Mouse (Mus musculus): ENCODE results near the gene Dusp5. TPM values are rescaled to one million over a fixed set of nuclear protein-coding genes. Genes with fewer than 3 reads are reported as not detected.
A peak's percentile ranks its signal among the peaks of the same experiment; 100 is the strongest.

Dusp5 gene
- total RNA-seq, 2 experiments from 2014 or later: 1.3 to 2.2 TPM

DNA sequence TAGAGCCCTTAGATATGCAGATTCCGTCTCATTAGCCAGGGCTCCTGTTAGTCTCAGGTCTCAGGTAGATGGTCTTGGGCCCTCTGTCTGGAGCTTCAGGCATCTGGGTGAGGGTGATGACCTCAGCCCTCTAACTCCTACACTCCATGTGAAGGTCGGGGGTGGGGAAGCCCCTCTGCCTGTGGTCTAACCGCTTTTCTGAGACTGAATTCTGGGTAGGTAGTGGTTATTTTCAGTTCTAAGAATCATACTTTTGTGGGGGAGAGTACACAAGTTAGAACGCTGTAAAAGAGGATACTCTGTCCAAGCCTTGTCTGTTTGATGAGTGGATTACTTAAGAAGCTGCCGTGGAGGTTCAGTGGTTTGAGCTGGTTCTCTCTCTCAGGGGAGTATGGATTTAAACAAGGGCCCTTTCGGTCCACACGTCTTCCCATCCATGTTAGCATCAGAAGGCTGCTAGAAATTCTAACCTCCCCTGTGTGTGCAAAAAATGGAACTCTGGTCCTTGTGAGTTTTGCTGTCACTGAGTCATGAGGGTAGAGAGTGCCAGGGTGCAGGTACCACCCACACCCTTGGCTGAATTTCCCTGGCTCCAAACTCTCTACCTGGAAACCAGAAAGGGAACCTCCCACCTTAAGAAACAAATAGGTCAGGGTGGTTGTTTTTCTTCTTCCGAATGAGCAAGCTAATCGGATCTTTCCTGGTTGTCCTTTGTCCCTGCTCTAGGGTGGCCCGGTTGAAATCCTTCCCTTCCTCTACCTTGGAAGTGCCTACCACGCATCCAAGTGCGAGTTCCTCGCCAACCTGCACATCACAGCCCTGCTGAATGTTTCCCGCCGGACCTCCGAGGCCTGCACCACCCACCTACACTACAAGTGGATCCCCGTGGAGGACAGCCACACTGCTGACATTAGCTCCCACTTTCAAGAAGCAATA lies 8.1 kb downstream of the Dusp5 start:
- intact Hi-C loops (cut with DNase I; ENCODE audit: low total_unique reads): no loop called here
- DNase-seq: no peak

DNA sequence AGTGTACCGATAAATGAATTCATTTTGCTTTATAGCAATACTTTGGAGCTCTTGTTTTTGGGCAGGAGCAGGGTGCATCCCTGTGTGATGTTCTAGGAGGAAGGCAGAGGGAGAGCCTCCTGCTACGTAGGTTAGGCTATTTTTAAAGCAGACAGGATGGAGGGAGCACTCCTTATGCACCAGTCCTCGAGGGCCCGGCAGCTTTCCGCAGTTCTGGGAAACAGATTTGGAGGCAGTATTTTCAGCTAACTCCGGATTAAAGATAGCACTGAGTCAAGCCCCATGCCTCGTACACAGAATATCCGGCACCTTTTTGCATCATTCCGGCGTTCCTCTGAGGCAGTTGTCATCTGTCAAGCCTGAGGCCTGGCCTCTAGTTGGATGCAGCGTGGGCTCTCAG lies 9.1 kb downstream of the Dusp5 start:
- DNase-seq: no peak
- intact Hi-C loops (cut with DNase I; ENCODE audit: low total_unique reads): no loop called here

DNA sequence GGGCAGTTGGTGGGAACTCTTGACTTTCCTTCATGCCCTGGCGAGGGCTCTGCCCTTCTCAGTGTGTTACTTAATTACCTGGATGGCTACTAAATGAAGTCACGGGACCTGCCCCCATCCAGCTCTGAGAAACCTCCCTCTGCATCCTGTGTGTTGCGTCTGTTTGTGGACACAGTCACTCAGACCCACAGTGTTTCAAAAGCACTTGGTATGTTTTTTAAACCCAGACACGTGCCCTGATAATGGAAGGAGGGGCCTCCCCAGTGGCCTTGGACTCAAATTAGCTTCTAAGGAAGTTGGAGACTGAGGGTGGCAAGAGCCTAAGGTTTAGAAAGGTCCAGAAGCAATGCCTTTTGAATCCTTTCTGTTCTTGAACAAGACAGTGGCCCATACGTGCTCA lies 9.9 kb downstream of the Dusp5 start:
- DNase-seq: no peak
- intact Hi-C loops (cut with DNase I; ENCODE audit: low total_unique reads): no loop called here

DNA sequence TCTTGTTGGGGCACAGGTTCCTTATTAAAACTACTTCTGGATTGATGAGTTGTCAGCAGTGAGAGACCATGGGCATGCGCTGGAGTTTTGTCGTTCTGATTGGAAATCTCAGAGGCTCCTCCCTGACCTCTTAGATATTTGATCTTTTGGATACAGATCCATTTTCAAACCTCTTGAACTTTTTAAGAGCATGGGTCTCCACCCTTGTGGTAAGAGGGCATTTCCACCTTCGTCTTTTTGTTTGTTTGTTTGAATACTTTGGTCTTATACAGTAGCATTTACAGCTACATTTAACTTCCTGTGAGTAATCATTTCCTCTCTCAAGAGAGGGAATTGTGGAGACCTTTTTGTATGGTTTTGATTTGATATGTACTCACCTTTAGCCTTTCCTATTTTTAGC lies 10.4 kb downstream of the Dusp5 start:
- DNase-seq: no peak
- intact Hi-C loops (cut with DNase I; ENCODE audit: low total_unique reads): no loop called here

DNA sequence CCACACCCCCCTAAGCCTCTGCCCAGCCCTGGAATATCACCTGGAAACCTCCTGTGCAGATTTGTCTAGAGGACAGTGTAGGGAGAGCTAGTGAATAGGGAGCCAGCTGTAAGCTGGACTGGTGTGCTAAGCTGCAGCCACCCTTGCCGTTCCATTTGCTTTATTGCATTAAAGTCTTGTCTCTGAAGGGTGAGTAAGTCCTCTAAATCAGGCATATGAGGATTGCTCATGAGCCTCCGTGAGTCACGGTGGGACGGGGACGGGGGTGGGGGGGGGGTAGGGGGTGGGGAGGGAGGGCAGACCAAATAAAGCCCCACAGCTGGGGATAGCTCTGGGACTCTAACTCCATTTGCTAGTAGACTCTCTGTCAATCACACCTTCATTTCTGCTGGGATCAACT lies 14.7 kb downstream of the Dusp5 start:
- intact Hi-C loops (cut with DNase I; ENCODE audit: low total_unique reads): no loop called here
- DNase-seq: no peak

DNA sequence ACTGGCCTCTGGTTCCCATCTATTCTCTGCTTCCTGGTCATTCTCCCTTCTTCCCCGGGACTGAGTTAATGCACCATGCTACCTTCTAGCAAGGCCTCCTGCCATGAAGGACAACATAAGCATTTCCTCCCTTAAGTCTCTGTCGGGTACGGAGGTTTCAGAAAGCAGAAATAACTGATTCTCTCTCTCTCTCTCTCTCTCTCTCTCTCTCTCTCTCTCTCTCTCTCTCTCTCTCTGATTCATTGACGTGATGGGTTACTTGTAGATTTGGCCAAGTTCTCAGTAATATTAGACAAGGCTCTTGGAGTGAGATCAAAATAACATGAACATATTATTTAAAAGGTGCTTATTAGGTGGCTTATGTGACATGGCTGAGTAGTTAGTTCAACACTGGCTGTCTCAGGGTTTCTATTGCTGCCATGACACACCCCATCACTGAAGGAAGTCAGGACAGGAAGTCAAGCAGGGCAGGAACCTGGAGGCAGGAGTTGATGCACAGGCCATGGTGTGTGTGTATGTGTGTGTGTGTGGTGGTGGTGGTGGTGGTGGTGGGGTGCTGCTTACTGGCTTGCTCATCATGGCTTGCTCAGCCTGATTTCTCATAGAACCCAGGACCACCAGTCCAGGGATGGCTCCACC lies 16.1 kb downstream of the Dusp5 start:
- intact Hi-C loops (cut with DNase I; ENCODE audit: low total_unique reads): no loop called here
- DNase-seq: no peak

DNA sequence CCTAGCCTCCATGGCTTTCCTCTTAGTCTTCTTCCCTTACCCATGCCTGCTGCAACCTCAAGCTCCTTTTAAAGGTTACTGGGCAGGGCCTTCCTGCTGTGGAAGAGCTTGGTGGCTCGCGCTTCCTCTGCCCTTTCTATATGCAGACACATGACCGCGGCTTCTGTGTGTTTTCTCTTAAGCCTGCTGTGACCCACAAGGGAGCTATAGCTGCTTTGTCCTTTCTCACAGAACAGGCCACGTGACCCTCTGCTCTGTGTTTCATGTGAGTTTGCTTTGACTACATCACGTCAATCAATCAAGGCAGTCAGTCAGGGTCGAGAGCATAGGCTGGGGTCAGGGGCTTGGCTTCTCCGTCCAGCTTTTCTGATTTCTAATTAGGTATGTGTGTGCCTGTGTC lies 18.7 kb downstream of the Dusp5 start:
- DNase-seq: no peak
- intact Hi-C loops (cut with DNase I; ENCODE audit: low total_unique reads): no loop called here

DNA sequence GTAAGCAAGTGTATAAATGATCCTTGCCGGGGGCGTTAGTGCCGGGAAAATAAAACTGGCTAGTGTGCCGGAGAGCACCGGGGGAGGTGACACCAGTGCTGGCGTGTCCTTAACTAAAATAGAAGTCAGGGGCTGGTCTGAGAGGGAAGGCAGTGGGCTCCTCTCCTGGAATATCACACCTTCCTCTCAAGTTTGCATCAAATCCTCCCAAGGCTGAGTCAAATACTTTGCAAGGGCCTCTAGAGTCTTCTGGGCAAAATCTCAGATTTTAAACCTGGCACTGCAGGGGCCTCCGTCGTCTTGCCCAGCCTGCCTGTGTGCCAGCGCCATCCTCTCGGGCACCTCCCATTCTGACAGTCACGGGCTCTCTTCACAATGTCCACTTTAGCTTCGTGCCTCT lies 22.1 kb downstream of the Dusp5 start:
- intact Hi-C loops (cut with DNase I; ENCODE audit: low total_unique reads): no loop called here
- DNase-seq: no peak

DNA sequence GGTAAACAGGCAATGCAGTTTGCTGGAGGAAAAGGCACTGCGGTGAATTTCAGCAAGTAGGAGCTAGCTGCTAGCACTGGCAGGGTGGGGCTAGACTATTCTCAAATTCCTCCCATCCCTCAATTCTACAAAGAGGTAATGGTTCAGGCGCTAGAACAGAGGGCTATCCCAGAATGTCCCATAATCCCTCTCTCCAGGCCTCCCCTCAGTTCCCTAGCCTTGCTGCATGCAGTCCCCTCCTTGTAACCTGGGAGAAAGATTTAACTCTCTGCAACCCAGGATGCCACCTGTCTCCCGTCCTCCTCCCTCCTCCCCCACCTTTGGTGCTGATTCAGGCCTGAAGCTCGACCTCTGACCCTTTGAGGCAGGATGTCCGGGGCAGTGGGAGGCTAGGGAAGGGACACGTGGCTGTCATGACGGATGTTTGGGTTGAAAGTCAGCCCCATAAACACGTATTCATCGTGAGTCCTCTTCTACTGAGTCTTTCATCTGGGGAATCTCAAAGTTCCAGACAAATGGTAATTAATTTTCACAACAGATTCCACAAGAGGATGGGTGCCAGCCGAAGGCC lies 23.4 kb downstream of the Dusp5 start:
- intact Hi-C loops (cut with DNase I; ENCODE audit: low total_unique reads): no loop called here
- DNase-seq: no peak

DNA sequence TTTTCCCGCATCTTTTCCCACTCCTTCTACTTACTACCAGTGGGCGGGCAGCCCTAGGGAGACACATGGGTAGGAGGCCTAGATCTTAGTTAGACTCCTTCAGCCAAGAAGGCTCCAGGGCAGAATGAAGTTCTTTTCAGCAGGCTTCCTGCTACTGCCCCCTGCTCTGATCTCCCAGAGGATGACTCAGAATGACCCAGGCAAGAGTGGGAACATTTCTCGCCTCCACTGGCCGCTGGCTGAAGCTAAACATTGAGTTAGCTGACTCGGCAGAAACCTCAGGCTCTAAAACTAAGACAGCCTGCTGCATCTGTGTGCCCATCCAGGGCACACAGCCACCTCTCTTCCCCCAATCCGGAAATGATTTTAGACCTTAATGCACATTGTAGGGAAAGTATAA lies 23.9 kb downstream of the Dusp5 start:
- intact Hi-C loops (cut with DNase I; ENCODE audit: low total_unique reads): no loop called here
- DNase-seq: no peak

DNA sequence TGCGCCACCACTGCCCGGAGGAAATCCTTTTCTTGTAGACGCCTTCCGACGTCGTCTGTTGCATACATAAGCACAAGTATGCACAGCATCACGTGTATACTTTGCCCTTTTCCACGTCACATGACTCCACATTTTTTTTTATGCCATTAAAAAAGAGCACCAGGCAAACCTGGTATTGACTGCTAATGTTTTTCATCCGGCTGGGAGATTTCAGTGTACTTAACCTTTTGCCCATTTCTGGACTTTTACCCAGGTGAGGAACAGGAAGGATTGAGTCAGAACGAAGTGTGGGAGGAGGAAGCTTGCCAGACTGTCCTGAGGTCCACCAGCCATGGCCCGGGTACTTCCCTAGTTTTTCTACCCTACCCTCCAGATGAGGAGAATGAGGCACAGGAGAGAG lies 25.5 kb downstream of the Dusp5 start:
- no peak for DNase-seq
- intact Hi-C loops (cut with DNase I; ENCODE audit: low total_unique reads): no loop called here

DNA sequence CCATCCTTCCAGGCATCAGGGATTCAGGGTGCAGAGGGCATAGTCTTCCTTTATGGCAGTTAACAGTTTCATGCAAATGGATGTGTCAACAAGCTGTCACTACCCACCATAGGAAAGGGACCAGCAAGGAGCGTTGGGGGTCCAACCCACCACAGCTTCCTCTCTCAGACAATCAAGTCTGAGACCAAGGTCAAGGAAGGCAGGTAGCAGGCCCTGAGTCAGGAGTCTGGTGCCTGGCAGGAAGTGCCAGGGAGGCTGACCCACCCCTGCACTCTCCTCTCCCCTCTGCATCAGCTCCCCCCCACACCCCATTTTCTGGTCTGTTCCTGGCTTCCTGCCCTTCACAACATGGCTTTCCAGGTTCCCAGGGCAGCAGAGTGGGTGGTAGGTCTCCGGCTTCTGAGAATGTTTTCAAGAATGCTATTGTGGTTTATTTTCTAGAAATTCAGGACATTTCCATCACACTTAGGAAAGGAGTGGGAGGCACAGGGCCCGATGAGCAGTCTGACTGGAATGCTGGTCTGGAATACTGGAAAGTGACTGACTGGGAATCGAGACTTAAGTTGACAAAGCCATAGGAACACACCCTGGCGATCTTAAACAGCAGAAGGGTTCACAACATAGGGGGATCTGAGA lies 26.2 kb downstream of the Dusp5 start:
- intact Hi-C loops (cut with DNase I; ENCODE audit: low total_unique reads): no loop called here

DNA sequence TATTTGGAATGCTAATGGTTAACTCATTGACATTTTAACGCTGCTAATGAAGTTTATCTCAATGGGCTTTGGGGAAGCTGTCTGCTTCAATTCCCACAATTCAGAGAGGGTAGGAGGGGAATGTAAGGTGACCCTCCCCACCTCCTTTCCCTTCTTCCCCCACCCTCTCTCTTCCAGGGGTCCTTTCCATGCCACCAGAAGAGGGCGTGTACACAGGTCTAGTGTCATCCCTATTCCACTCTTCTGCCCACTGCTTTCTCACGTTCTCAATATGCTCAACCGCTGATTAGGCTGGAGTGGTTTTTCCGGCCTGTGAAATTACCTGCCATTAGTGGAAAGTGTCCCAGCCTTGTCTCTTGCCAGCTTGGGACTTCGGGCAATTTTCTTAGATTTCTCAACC lies 27.9 kb downstream of the Dusp5 start:
- intact Hi-C loops (cut with DNase I; ENCODE audit: low total_unique reads): no loop called here
- DNase-seq: no peak

More for the DNA sequence above, 26.2 kb downstream of the Dusp5 start:
- no peak for DNase-seq

DNA sequence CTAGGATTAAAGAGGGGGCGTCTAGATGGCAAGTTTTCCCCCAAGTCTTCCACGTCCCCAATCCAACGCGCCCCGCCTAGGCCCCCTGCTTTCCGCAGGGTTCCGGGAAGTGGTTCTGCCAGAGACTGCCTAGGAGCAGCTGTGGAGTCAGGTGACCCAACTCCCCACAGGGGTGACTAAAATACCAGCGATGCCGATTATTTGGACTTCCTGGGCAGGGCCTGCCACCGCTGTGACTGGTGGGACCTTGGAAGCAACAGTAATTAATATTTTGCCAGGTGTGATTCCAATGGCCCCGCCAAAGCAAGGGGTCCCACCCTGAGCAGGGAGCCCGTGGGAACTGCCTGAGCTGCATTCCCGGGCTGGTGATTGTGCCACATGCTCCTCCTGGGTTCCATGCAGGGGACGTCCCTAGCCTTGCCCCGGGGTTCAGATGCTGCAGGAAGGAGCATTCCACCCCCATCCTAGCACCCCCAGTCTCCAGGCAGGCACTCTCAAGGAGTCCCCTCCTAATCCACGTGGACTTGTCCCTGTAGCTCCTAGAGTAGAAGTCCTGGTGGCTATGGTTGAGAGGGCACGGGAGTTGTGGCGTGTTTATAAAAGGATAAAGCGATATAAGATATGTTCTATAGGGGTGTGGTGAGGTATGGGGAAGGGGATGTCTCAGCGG lies 28.5 kb downstream of the Dusp5 start:
- intact Hi-C loops (cut with DNase I; ENCODE audit: low total_unique reads): no loop called here
- DNase-seq: peak; percentile 23

DNA sequence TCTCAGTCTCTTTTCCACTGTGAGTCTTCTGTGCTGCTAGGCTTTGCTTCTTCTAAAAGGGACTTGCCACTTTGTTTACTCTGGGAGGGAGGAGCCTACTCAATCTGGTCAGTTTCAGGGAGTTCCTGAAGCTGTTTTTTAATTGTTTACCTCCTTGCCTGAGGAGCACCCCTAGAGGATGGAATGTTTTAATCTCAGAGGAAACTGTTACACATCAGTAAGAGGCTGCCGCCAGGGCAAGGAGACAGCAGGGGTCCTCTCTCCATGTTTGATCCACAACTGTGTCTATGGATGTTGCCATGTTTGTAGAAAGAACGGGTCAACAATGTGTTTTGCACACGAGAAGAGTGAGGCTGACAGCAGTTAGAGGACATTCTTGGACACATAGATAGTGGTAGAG lies 31.5 kb downstream of the Dusp5 start:
- intact Hi-C loops (cut with DNase I; ENCODE audit: low total_unique reads): no loop called here
- no peak for DNase-seq

DNA sequence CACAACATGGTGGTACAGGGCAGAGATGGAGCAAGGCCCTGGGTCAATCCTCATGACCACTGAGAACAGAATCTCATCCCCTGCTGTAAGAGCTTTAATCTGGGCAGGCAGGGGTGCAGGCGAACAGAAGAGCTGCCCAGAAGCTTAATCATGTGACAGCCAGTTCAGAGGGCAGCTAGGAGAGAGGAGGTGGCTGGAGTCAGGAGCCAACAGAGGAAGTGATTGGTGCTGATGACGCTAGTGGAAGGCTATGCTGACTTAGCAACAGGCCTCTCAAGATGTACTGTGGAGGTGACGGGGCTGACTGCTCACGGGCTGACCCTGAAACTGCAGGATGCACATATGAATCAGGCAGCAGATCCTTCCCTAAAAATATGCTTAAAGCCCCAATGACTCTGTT lies 35.3 kb downstream of the Dusp5 start:
- intact Hi-C loops (cut with DNase I; ENCODE audit: low total_unique reads): no loop called here
- no peak for DNase-seq

DNA sequence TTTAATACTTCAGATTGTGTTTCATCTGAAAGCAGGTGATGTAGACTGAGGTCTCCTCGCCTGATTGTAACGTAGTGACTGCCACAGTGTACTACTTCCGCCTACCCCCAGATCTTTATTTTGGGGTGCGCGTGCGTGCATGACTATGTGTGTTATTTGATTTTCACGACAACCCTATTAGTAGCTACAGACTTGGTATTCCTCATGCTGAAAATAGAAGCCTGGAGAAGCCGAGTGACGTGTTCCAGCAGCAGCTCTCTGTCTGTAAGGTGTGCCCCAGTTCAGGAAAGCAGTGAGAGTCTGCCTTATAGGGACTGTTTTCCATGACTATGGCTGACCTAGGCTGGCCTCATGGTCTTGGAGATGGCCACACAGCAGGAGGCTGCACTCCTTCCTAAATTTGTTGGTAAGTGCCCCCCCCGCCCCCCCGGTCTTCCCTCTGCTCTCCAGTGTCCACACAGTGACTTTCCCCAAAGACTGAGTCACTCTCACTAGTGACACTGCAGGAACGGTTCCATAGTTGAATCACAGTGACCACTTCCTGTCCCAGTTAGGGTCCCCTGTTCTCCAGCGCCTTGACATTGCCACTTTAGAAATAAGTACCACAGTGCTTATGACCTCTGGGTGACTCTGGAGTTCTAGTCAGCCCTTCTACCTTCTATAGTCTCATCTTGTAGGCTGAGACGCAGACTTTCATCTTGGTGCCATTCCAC lies 36.8 kb downstream of the Dusp5 start:
- DNase-seq: no peak
- intact Hi-C loops (cut with DNase I; ENCODE audit: low total_unique reads): no loop called here

DNA sequence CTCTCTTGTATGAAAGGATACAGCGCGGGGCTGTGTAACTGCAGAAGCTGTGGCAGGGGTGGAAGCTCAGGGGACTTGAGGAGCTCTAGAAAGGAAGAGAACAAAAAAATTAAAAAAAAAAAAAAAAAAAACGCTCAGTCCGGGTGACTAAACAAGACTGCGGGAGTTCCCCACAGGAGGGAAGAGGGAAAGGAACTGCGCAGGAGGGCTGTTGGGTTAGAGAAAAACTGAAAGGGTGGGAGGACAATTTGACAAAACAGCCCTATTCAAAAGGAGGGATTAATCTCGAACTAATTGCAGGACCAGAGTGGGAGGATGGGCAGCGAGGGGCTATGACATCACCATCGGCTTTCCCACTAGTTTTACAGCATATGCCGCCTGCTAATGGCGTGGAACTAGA lies 39.0 kb downstream of the Dusp5 start:
- DNase-seq: no peak
- intact Hi-C loops (cut with DNase I; ENCODE audit: low total_unique reads): no loop called here

DNA sequence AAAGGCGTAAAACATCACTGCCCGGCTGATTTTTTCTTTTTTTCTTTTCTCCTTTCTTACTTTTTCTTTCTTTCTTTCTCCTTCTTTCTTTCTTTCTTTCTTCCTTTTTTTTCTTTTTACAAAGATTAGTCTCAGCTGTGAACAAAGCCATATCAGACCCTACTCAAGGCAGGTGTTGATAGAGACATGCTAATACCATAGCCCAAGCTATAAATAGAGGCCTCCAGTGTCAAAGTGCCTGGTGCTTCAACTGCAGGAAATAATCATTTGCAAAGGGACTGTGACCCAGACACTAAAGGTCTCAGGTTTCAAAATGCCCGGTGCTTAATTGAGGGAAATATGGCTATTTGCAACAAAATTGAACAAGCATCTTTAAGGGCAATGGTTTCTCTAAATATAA lies 39.6 kb downstream of the Dusp5 start:
- intact Hi-C loops (cut with DNase I; ENCODE audit: low total_unique reads): no loop called here
- DNase-seq: no peak

Measured in gastrocnemius, postnatal 14 days (tissue).